Mouse (Mus musculus) midbrain, embryonic 11.5 days (tissue): ENCODE results near the gene Cwh43. TPM values are rescaled to one million over a fixed set of nuclear protein-coding genes. Genes with fewer than 3 reads are reported as not detected.

Experiments used
- ATAC-seq: fragments of 200-750 bp; cut with Nextera tagmentation; 2 replicates; pipeline ENCODE4 v1.8.0; 2017; ENCODE audit warnings: moderate TSS enrichment, moderate library complexity; ENCODE audit not compliant: low FRiP score
- DNase-seq: peaks from one replicate; pipeline ENCODE4 v3.0.0; 2015; ENCODE audit warnings: low spot score; ENCODE audit errors: missing footprints
- H3K27ac ChIP-seq: fragments of 300-500 bp; sonication (generic); 2 replicates; pipeline ENCODE4 v1.5.1; 2014; ENCODE audit warnings: low read depth, low read length
- H3K27me3 ChIP-seq: fragments of 300-500 bp; sonication (generic); 2 replicates; pipeline ENCODE4 v1.6.1; 2014; ENCODE audit warnings: mild to moderate bottlenecking, low read length, moderate library complexity, mixed read lengths; ENCODE audit not compliant: control insufficient read depth, insufficient read depth
- H3K36me3 ChIP-seq: fragments of 300-500 bp; sonication (generic); 2 replicates; pipeline ENCODE4 v1.6.1; 2014; ENCODE audit warnings: mild to moderate bottlenecking, low read length, moderate library complexity, mixed read lengths; ENCODE audit not compliant: control insufficient read depth, insufficient read depth
- H3K4me1 ChIP-seq: fragments of 300-500 bp; sonication (generic); 2 replicates; pipeline ENCODE4 v1.6.1; 2014; ENCODE audit warnings: low read length; ENCODE audit not compliant: control insufficient read depth, insufficient read depth
- H3K4me2 ChIP-seq: fragments of 300-500 bp; sonication (generic); 2 replicates; pipeline ENCODE4 v1.6.1; 2014; ENCODE audit warnings: mild to moderate bottlenecking, moderate library complexity
- H3K4me3 ChIP-seq: fragments of 300-500 bp; sonication (generic); 2 replicates; pipeline ENCODE4 v1.5.1; 2014; ENCODE audit warnings: low read depth, low read length
- H3K9ac ChIP-seq: fragments of 300-500 bp; sonication (generic); 2 replicates; pipeline ENCODE4 v1.6.1; 2014; ENCODE audit warnings: low read length
- H3K9me3 ChIP-seq: fragments of 300-500 bp; sonication (generic); 2 replicates; pipeline ENCODE4 v1.6.1; 2016; ENCODE audit warnings: low read length; ENCODE audit not compliant: control insufficient read depth
- WGBS: fragments of 180-500 bp; shearing (Covaris S2); extraction: QIAGEN DNeasy Blood & Tissue Kit; methylation state at CpG from one replicate; pipeline ENCODE4 v1.1.7; 2014; 5-methylcytosine and 5-hydroxymethylcytosine counted together
- polyA plus RNA-seq: library from polyadenylated mRNA; unstranded; fragments of >200 nt; fragmentation: Nextera tagmentation; extraction: Ambion mirVana; gene quantifications from 2 replicates; pipeline ENCODE4 v1.2.1, GENCODE M21; 2014

Gene Cwh43
- polyA plus RNA-seq, 1 experiment from 2014 or later: not detected

DNA sequence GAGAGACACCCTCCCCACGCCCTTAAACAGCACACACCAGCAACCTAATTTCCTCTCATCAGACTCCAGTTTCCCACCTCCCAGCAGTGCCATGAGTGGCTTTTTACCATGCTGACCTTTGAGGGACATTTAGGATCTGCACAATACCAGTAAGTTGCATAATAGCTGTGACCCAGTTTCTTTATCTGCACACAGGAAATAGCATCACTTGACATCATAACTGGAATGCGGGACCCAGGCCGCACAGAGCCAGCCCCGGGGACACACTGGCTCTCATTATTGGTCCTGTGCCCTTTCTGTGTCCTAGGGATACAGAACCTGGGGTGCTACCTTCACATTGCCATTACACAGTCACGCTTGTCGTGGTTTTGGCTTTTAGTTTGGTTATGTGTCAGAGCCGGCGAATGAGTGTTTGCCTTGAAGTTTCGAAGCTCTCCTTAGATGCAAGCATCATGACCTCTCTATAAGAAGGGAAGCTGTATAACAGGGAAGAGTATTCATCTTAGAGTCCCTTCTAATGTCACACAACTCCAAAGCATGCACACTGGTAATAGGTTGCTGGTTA lies 23.8 kb upstream of the Cwh43 start:
- Histone ChIP-seq H3K27me3 (no peaks in the 10 kb centered on the region), H3K4me1 (peaks cover 3% of the 10 kb centered on the region; the same call in 1 of the 2 replicates), H3K27ac (no peak overlapping the region), H3K9ac (no peak overlapping the region), H3K9me3 (no peaks in the 10 kb centered on the region), H3K4me3 (no peak overlapping the region), H3K36me3 (no peaks in the 10 kb centered on the region), H3K4me2 (no peak overlapping the region)
- no peak for DNase-seq
- whole genome bisulfite sequencing: 88% methylated on average over 9 of the region's 9 CpGs
- no peak for ATAC-seq

DNA sequence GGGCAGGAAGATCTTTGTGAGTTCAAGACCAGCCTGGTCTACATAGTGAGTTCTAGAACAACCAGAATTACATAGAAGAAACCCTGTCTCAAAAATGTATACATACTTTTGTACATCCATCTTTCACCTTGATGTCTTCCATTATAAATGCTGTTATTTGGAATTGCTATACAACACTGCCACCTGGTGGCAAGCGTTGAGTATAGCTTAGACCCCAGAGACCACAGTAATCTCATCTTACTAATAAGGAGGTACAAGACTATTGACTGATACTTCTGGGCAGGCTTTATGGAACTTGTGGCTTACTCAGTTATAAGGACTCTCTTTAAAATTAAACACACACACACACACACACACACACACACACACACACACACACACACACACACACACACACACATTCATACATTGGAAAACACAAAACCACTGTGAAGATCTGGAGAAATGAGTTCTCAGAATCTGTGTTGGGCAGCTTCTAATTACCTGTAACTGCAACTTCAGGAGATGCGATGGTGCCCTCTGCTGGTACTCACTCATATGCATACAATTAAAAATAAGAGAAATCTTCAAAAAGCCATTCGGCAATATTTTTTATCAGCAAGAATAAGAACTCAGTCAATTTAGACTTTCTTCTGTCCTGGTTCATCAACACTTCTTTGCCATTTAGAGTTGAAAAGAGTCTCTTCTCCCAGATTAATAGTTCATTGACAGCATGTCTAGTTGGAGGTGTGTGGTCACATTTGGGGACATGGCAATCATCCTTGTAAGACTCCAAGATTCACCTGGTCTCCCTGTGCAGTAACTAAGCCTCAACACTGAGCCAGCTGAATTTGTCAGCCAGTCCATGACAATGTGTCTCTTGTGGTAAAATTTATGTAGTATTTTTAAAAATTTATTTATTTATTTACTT lies 22.9 kb upstream of the Cwh43 start:
- 26% methylated on average over 3 of the region's 3 CpGs for WGBS
- DNase-seq (peak; percentile 93), ATAC-seq (peak; percentile 45)

DNA sequence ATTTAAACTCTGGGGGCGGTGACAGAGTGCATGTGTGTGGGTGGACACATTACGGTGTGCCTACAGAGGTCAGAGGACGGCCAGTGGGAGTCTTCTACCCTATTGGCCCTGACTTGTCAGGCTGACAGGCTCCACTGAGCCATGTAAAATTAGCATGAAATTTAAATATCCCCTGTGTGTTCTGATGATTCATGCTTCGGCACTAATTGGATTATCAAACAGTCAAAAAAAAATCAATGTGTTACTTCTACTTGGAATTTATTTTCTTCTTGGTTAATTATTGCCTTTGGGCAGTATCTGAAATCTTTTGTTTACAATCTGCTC lies 22.3 kb upstream of the Cwh43 start:
- peaks cover 3% of the 10 kb centered on the region; the same call in 1 of the 2 replicates for H3K4me1 ChIP-seq
- H3K9me3 ChIP-seq: no peaks in the 10 kb centered on the region
- no peaks in the 10 kb centered on the region for H3K27me3 ChIP-seq
- 41% methylated on average over 4 of the region's 4 CpGs for WGBS
- no peak overlapping the region for H3K4me3 ChIP-seq
- ATAC-seq (peak; percentile 74), DNase-seq (no peak)
- H3K9ac ChIP-seq: no peak overlapping the region
- no peaks in the 10 kb centered on the region for H3K36me3 ChIP-seq
- H3K27ac ChIP-seq: no peak overlapping the region
- no peak overlapping the region for H3K4me2 ChIP-seq

More for the DNA sequence above, 22.9 kb upstream of the Cwh43 start:
- no peaks in the 10 kb centered on the region for H3K27me3 ChIP-seq
- no peaks in the 10 kb centered on the region for H3K9me3 ChIP-seq
- H3K4me2 ChIP-seq: no peak overlapping the region
- no peak overlapping the region for H3K4me3 ChIP-seq
- no peak overlapping the region for H3K27ac ChIP-seq
- peaks cover 3% of the 10 kb centered on the region; the same call in 1 of the 2 replicates for H3K4me1 ChIP-seq
- no peak overlapping the region for H3K9ac ChIP-seq
- H3K36me3 ChIP-seq: no peaks in the 10 kb centered on the region

DNA sequence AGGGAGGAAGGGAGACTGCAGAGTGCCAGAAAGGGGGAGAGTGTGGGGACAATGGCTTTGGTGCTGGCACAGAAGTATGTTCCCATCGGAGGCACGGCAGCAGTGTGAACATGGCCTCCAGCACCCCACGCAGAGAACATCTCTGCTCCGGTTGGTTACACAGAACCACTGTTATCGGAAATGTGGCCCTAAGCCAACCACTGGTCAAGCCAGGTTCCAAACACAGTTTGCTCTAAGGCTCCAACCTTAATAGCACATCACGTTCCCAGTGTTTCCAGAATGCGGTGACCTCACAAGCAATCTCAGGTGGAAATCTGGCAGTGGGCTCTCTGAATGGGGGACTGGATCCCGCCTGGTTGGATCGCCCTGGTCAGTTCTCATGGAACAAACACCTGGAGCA lies 12.8 kb upstream of the Cwh43 start:
- no peak overlapping the region for H3K27ac ChIP-seq
- WGBS: 85% methylated on average over 9 of the region's 9 CpGs

DNA sequence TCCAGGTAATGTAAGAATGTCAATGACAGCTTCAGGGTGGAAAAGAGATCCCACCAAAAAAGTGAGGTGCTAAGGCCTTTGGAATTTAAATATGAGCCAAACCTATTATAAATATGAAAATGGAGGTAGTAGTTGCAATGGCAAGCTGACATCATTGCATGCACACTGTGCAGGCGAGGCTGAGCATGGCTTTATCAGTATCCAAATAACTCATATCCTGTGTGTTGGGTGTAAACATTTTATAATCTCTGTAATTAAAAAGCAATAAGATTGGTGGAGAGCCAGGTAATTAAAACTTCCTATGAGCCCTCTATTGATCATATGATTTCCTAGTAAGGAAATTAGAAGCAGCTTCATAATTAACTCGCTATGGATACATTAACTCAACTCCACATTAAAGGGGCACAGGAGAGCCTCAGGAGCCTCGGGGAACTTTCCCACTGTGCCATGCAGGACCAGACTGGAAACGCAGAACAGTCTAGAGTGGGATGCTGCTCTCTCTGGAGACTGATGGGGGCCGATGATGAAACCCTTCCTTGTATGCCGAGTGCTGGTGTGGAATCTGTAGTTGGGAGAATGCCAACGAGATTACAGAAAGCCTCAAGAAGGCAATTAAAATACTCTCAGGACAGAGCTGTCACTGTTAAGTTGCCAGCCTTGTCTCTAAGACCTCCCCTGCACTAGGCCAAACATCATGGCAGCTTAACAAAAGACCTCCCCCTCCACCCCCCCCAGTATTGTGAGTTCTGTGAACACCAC lies 5.9 kb upstream of the Cwh43 start:
- ATAC-seq: no peak
- Histone ChIP-seq H3K9me3 (no peaks in the 10 kb centered on the region), H3K9ac (no peak overlapping the region), H3K4me1 (no peaks in the 10 kb centered on the region), H3K4me2 (no peak overlapping the region), H3K4me3 (no peak overlapping the region), H3K27me3 (peaks cover 2% of the 10 kb centered on the region; the same call in 1 of the 2 replicates), H3K36me3 (no peaks in the 10 kb centered on the region), H3K27ac (no peak overlapping the region)
- 75% methylated on average over 7 of the region's 7 CpGs for WGBS
- DNase-seq: no peak

More for the DNA sequence above, 12.8 kb upstream of the Cwh43 start:
- no peaks in the 10 kb centered on the region for H3K36me3 ChIP-seq
- H3K4me1 ChIP-seq: no peaks in the 10 kb centered on the region
- no peak overlapping the region for H3K4me3 ChIP-seq
- H3K9ac ChIP-seq: no peak overlapping the region
- no peak overlapping the region for H3K4me2 ChIP-seq
- ATAC-seq (no peak), DNase-seq (no peak)
- H3K27me3 ChIP-seq: no peaks in the 10 kb centered on the region
- H3K9me3 ChIP-seq: no peaks in the 10 kb centered on the region

DNA sequence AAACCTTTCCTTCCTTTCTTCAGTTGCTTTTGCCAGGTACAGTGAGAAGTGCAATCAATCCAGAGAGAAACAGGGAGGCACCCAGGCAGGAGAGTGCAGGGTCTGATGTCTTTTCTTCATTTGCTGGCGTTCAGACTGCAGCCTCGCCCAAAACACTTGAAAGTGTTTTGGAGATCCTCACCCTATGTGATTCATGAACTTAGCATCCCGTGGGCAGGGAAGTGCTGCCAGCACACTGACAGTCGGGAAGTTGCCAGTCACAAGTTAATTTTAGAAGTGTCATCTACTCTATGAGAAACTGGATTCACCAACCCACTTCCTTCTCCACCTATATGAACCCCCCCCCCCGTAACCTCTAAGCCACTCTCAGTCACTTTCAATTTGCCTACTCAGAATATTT lies 4.5 kb upstream of the Cwh43 start:
- Histone ChIP-seq H3K4me1 (0 out of 2 replicates have a peak, but pooled peaks cover 7% of the 10 kb centered on the region), H3K4me2 (no peak overlapping the region), H3K9ac (no peak overlapping the region), H3K27ac (no peak overlapping the region), H3K27me3 (peaks cover 13% of the 10 kb centered on the region), H3K4me3 (no peak overlapping the region), H3K36me3 (no peaks in the 10 kb centered on the region), H3K9me3 (no peaks in the 10 kb centered on the region)
- 85% methylated on average over 5 of the region's 5 CpGs for WGBS
- ATAC-seq: no peak
- no peak for DNase-seq

DNA sequence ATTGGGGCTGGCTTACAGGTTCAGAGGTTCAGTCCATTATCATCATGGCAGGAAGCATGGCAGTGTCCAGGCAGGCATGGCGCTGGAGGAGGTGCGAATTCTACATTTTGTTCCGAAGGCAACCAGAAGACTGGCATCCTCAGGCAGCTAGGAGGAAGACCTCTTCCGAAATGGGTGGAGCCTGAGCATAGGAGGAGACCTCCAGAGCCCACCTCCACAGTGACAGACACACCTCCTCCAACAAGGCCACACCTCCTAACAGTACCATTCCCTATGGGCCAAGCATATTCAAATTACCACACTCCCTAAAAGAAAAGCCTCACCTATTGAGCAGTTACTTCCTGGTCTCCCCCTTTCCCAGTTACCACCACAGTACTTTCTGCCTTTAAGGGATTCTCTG lies 3.0 kb upstream of the Cwh43 start:
- WGBS: 88% methylated on average over 4 of the region's 4 CpGs
- ATAC-seq (no peak), DNase-seq (no peak)
- Histone ChIP-seq H3K9ac (no peak overlapping the region), H3K36me3 (no peaks in the 10 kb centered on the region), H3K9me3 (no peaks in the 10 kb centered on the region), H3K4me1 (0 out of 2 replicates have a peak, but pooled peaks cover 7% of the 10 kb centered on the region), H3K4me3 (no peak overlapping the region), H3K27ac (no peak overlapping the region), H3K27me3 (peaks cover 20% of the 10 kb centered on the region), H3K4me2 (no peak overlapping the region)

DNA sequence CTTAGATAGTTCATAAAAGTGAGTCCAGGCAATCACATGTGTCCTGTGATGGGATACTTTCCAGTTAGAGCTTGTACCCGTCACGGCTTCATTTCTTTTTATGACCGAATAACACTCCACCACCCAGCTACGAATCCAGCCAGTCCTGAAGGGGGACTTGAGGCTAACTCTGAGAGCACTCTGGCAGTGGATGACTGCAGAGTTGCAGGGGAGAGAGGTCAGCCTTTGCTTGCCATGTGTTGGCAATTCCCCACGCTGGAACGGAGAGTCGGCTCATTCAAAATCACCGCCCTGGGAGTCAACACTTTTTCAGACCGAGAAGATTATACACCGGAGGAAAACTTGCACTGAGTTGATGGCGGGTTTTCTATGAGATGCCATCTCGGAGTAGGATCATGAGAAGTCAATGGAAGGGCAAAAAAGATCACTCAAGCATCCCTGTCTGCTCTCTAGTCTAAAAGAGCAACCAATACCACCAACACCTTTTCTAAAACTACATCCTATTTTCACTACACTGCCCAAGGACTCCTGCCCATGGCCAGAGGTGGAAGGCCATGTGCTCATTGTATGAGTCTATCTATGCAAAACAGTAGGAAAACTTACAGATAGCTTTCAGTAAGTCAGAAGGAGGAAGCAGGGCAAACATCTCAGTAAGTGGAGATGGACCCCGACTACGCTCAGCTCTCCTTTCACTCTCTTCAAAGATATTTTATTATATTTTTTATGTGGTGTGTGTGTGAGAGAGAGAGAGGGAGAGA lies 2.4 kb upstream of the Cwh43 start:
- 89% methylated on average over 14 of the region's 14 CpGs for WGBS
- 0 out of 2 replicates have a peak, but pooled peaks cover 7% of the 10 kb centered on the region for H3K4me1 ChIP-seq

More for the DNA sequence above, 2.4 kb upstream of the Cwh43 start:
- DNase-seq (no peak), ATAC-seq (no peak)
- H3K9ac ChIP-seq: no peak overlapping the region
- H3K4me2 ChIP-seq: no peak overlapping the region
- no peaks in the 10 kb centered on the region for H3K36me3 ChIP-seq
- no peak overlapping the region for H3K27ac ChIP-seq
- H3K4me3 ChIP-seq: no peak overlapping the region
- no peaks in the 10 kb centered on the region for H3K9me3 ChIP-seq
- peaks cover 20% of the 10 kb centered on the region for H3K27me3 ChIP-seq
